Mouse (Mus musculus) C2C12 (cell line): Measurements from ENCODE around the gene Capn8.

ENCODE experiments used
- CEBPB ChIP-seq: IDR thresholded peaks from one replicate; pipeline ENCODE4 v1.6.1; 2011; ENCODE audit warnings: low read depth, mild to moderate bottlenecking, control low read depth, moderate library complexity
- CTCF ChIP-seq: IDR thresholded peaks from one replicate; pipeline ENCODE4 v1.5.1; 2011; ENCODE audit not compliant: control insufficient read depth, insufficient read depth, insufficient read length
- FOSL1 ChIP-seq: IDR thresholded peaks from one replicate; pipeline ENCODE4 v1.8.0; 2011; ENCODE audit warnings: mild to moderate bottlenecking, low read length; ENCODE audit not compliant: poor library complexity, insufficient read depth, severe bottlenecking
- MAX ChIP-seq: IDR thresholded peaks from one replicate; pipeline ENCODE4 v1.6.1; 2011; ENCODE audit warnings: mild to moderate bottlenecking, control low read depth
- MYOD1 ChIP-seq: IDR thresholded peaks from one replicate; pipeline ENCODE4 v1.6.1; 2011; ENCODE audit warnings: low read depth; ENCODE audit not compliant: control insufficient read depth, insufficient read length
- MYOG ChIP-seq: IDR thresholded peaks from one replicate; pipeline ENCODE4 v1.6.1; 2011; ENCODE audit not compliant: control insufficient read depth, insufficient read length; ENCODE audit errors: extremely low read depth
- USF1 ChIP-seq: IDR thresholded peaks from one replicate; pipeline ENCODE4 v1.6.1; 2011; ENCODE audit warnings: low read depth, mild to moderate bottlenecking, control low read depth, moderate library complexity

DNA sequence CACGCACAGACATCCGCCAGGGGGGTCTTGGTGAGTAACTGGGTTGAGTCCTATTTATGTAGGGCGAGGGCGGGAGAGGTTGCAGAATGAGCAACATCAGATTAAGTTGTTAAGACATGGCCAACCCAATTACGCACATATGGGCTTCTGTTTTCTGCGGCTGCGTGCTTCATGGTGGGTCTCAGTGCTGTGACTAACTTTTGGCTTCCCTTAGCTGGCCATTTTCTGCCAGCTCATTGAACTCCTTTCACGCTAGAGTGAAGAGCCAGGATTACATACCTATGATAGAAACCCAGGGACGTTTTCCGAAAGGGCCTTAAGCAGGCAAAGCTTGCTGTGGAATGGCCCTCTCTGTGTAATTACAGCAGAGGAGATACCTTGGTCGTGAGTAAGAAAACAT lies 7.2 kb downstream of the Capn8 start:
- TF ChIP-seq CTCF (no peak), MYOD1 (no peak), USF1 (no peak), MAX (no peak), MYOG (no peak), CEBPB (no peak), FOSL1 (no peak)
